Mouse (Mus musculus) limb, embryonic 11.5 days (tissue): ENCODE results near the gene Fam168a. TPM values are rescaled to one million over a fixed set of nuclear protein-coding genes. Genes with fewer than 3 reads are reported as not detected.

Source experiments
- ATAC-seq: fragments of 200-750 bp; cut with Nextera tagmentation; 2 replicates; pipeline ENCODE4 v1.8.0; 2017; ENCODE audit warnings: low read depth; ENCODE audit not compliant: insufficient number of reproducible peaks, low FRiP score, low TSS enrichment
- DNase-seq: peaks from one replicate; pipeline ENCODE4 v3.0.0-alpha.2; 2015; ENCODE audit warnings: low spot score
- H3K27ac ChIP-seq: fragments of 300-500 bp; sonication (generic); replicated peaks from 2 replicates; pipeline ENCODE4 v1.5.1; 2014; ENCODE audit warnings: low read depth, mild to moderate bottlenecking, low read length
- H3K27me3 ChIP-seq: fragments of 300-500 bp; sonication (generic); 2 replicates; pipeline ENCODE4 v1.6.1; 2014; ENCODE audit warnings: mild to moderate bottlenecking, low read length, mixed read lengths; ENCODE audit not compliant: control insufficient read depth, insufficient read depth
- H3K36me3 ChIP-seq: fragments of 300-500 bp; sonication (generic); 2 replicates; pipeline ENCODE4 v1.6.1; 2014; ENCODE audit warnings: mild to moderate bottlenecking, low read length, moderate library complexity, mixed read lengths; ENCODE audit not compliant: control insufficient read depth, insufficient read depth
- H3K4me1 ChIP-seq: fragments of 300-500 bp; sonication (generic); 2 replicates; pipeline ENCODE4 v1.6.1; 2014; ENCODE audit warnings: low read length, mixed read lengths; ENCODE audit not compliant: control insufficient read depth, insufficient read depth
- H3K4me2 ChIP-seq: fragments of 300-500 bp; sonication (generic); 2 replicates; pipeline ENCODE4 v1.6.1; 2014; ENCODE audit warnings: low read depth, mild to moderate bottlenecking, moderate library complexity; ENCODE audit not compliant: severe bottlenecking
- H3K4me3 ChIP-seq: fragments of 300-500 bp; sonication (generic); 2 replicates; pipeline ENCODE4 v1.5.1; 2014; ENCODE audit warnings: low read depth, low read length
- H3K9ac ChIP-seq: fragments of 300-500 bp; sonication (generic); 2 replicates; pipeline ENCODE4 v1.6.1; 2014; ENCODE audit warnings: mild to moderate bottlenecking, low read length
- H3K9me3 ChIP-seq: fragments of 300-500 bp; sonication (generic); 2 replicates; pipeline ENCODE4 v1.6.1; 2016; ENCODE audit warnings: low read length; ENCODE audit not compliant: control insufficient read depth
- WGBS: fragments of 180-500 bp; shearing (Covaris S2); extraction: QIAGEN DNeasy Blood & Tissue Kit; methylation state at CpG from one replicate; pipeline ENCODE4 v1.1.7; 2014; 5-methylcytosine and 5-hydroxymethylcytosine counted together
- polyA plus RNA-seq: library from polyadenylated mRNA; unstranded; fragments of >200 nt; fragmentation: Nextera tagmentation; extraction: Ambion mirVana; gene quantifications from 2 replicates; pipeline ENCODE4 v1.2.1, GENCODE M21; 2014

Fam168a gene
- polyA plus RNA-seq, 1 experiment from 2014 or later: 49.7 TPM

DNA sequence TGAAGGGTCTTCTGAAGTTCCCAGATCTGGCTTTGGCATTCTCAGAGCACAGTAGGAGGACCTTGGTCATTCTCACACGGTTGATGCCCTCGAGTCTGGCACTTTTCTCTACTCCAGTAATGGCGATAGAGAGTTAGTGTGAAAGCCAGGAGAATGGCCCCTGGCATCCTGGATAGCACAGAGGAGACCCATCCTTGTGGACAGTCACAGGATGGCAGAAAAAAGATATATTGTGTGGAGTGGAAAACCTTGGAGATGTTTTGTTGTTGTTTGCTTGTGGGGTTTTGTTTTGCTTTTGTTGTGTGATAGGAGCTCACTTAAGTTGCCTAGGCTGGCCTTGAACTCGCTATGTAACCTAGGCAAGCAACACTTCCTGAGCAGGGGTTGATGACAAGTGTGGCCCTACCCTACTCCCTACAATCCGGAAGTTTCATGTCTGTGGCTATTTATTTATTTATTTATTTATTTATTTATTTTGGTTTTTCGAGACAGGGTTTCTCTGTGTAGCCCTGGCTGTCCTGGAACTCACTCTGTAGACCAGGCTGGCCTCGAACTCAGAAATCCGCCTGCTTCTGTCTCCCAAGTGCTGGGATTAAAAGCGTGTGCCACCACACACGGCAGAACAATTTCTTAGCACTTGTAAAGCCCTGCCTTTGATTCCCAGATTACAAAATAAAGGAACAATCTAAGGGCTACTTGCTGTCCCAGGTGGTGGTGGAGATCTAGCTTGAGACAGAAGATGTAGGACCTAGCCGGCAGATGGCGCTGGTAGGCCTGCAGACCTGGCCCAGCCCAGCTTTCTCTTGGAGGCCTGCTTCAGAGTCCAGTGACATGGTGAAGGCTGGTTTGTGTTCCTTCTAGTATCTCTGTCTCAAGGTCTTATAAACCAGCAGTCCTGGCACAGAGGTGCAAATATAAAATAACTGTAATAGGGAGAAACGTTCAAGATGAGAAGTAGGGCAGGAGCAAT lies 21.1 kb upstream of the Fam168a start:
- ATAC-seq: no peak
- no peaks in the 10 kb centered on the region for H3K9me3 ChIP-seq
- H3K27me3 ChIP-seq: no peaks in the 10 kb centered on the region
- WGBS: 44% methylated on average over 13 of the region's 13 CpGs
- DNase-seq: peak; percentile 89
- no peaks in the 10 kb centered on the region for H3K36me3 ChIP-seq
- H3K9ac ChIP-seq: no peak overlapping the region
- H3K4me1 ChIP-seq: no peaks in the 10 kb centered on the region
- no peak overlapping the region for H3K4me2 ChIP-seq
- H3K27ac ChIP-seq: no peak overlapping the region
- H3K4me3 ChIP-seq: no peak overlapping the region

DNA sequence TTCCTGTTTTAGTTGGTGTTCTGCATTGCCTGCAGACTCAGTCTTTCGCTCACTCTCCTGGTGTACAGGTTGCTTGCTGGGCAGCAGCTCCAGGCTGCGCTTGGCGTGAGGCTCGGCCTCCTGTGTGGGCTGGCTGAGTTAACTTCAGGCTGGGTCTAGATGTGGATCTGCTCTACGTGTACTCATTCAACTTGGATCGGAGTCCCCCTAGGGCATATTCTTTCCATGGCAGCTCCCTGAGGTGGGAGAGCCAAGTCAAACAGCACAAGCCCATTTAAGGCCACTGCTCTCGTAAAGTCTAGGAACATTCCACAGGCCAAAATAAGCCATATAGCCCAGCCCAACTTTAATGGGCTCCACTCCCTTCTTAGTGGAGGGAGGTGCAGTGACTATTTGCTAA lies 18.0 kb upstream of the Fam168a start:
- DNase-seq (no peak), ATAC-seq (no peak)
- H3K27me3 ChIP-seq: no peaks in the 10 kb centered on the region
- H3K4me1 ChIP-seq: no peaks in the 10 kb centered on the region
- WGBS: 80% methylated on average over 7 of the region's 7 CpGs
- no peaks in the 10 kb centered on the region for H3K36me3 ChIP-seq
- H3K9ac ChIP-seq: no peak overlapping the region
- H3K27ac ChIP-seq: no peak overlapping the region
- no peak overlapping the region for H3K4me2 ChIP-seq
- no peaks in the 10 kb centered on the region for H3K9me3 ChIP-seq
- no peak overlapping the region for H3K4me3 ChIP-seq

DNA sequence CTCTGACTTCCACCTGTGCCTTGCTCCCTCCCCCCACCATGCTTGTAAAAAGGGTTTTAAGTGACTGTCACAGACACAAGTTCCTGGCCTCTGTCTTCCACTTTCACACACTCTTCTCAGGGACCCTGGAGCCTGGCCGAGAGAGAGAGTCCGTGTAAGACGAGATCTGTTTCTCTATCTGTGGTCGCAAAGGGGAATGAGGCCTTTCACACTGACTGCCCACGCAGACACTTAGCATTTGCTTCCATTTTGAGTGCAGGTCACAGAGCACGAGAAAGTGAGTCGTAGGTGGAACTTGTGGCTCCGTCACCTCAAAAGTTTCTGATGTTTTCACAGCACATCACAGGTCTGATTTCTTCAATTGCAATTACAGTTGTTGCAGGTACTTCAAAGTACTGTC lies 13.2 kb upstream of the Fam168a start:
- no peak overlapping the region for H3K4me2 ChIP-seq
- no peaks in the 10 kb centered on the region for H3K9me3 ChIP-seq
- DNase-seq (no peak), ATAC-seq (no peak)
- 60% methylated on average over 8 of the region's 8 CpGs for WGBS
- H3K4me3 ChIP-seq: no peak overlapping the region
- no peak overlapping the region for H3K9ac ChIP-seq
- H3K27me3 ChIP-seq: no peaks in the 10 kb centered on the region
- no peaks in the 10 kb centered on the region for H3K4me1 ChIP-seq
- no peaks in the 10 kb centered on the region for H3K36me3 ChIP-seq
- H3K27ac ChIP-seq: no peak overlapping the region

DNA sequence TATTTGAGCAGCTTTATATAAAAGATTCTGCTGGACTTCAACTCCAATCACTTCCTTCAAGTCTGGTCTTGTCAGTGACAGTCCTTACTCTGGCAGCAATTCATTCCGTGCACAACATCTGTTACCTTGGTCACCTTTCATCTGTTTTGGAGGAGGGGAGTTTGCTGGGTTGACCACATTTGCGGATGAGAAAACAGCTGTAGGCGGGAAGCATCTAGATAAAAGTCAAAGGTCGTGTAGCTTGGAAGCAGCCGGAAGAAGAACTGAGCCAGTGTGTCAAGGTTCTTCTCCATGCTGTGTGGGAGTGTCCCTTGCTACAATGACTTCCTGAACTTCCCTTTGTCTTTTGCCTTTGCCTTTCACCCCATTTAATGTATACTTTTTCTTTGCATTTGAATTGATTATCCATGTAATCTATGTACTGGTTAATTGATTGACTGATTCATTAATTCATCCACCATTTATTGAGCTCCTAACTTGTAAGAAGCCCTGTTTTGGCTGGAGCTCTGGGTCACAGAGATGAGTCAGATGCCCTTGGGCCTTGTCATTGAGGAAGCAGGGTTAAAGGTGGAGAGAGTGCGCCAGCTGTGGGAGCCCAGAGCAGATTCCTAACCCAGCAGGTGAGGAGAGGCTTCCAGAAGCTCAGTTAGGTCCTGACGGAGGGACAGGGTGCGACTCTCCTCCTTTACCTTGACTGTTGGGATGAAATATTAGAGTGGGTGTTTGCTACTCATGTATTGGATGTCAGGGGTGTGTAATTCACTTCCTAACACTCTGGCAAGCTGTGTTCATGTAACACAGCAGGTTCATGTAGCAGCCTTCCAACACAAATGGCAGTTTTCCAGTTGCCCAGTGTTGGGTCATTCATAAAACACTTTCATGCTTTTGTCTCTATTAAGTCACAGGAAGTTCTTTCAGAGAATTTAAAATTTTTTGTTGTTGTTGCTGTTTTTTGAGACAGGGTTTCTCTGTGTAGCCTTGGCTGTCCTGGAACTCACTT lies 6.4 kb upstream of the Fam168a start:
- H3K36me3 ChIP-seq: no peaks in the 10 kb centered on the region
- H3K27ac ChIP-seq: no peak overlapping the region
- no peak overlapping the region for H3K4me2 ChIP-seq
- no peak overlapping the region for H3K9ac ChIP-seq
- DNase-seq (no peak), ATAC-seq (no peak)
- no peak overlapping the region for H3K4me3 ChIP-seq
- no peaks in the 10 kb centered on the region for H3K4me1 ChIP-seq
- 59% methylated on average over 8 of the region's 8 CpGs for WGBS
- no peaks in the 10 kb centered on the region for H3K9me3 ChIP-seq
- no peaks in the 10 kb centered on the region for H3K27me3 ChIP-seq

DNA sequence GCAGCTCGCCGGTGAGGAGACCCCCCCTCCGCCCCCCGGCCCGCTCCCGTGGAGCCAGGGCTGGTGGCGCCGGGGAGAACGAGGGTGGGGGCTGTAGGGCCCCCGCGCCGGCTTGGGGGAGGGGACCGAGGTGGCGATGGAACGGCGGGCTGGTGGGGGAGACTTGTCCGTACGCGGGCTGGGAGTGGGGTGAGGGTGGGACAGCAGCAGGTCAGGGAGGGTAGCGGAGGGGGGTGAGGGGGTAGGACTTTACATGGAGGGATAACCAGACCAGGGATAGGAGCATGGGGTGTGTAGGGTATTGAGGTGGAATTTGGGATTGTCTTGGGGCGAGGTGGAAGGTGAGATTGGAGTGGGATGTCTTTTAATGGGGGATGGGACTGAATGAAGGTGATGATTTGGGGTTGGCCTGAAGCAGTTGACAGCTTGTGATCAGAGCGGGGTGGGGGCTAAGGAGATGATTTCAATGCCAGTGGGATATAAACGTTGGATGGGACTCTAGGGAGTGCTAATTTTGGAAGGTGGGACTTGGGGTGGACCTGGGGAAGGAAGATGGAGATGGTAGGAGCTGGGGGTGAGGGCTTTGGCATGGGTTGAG lies 547 bp downstream of the Fam168a start:
- ATAC-seq (peak; percentile 46), DNase-seq (no peak)
- peak overlapping the region; percentile 81 for H3K9ac ChIP-seq
- peak overlapping the region; percentile 83 for H3K4me3 ChIP-seq
- peaks cover 12% of the 10 kb centered on the region for H3K4me1 ChIP-seq
- H3K27me3 ChIP-seq: no peaks in the 10 kb centered on the region
- H3K36me3 ChIP-seq: no peaks in the 10 kb centered on the region
- peak overlapping the region; percentile 45 for H3K4me2 ChIP-seq
- WGBS: under 1% methylated on average over 23 of the region's 23 CpGs
- peak overlapping the region; percentile 90 for H3K27ac ChIP-seq
- H3K9me3 ChIP-seq: no peaks in the 10 kb centered on the region

DNA sequence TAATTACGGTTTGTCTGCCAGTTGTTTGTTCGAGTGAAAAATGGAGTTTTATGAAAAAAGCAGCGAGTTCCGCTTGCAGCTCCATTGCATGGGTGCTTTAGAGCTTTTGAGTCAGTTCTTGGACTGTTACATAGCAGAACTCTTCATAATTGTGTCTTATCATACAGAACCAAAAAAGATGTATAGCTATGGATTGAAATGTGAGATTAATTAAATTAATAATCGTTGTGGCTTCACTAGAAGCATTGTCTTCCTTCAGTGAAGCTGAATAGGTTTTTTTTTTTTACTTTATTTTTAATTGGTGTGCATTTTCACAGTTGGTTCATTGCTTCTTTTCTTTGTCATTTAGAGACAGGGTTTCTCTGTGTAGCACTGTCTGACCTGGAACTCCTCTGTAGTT lies 12.3 kb downstream of the Fam168a start:
- Histone ChIP-seq H3K4me2 (no peak overlapping the region), H3K36me3 (no peaks in the 10 kb centered on the region), H3K27me3 (no peaks in the 10 kb centered on the region), H3K4me1 (peaks cover 8% of the 10 kb centered on the region), H3K4me3 (no peak overlapping the region), H3K9ac (no peak overlapping the region), H3K9me3 (no peaks in the 10 kb centered on the region), H3K27ac (no peak overlapping the region)
- WGBS: 92% methylated on average over 5 of the region's 5 CpGs
- ATAC-seq: no peak
- no peak for DNase-seq

DNA sequence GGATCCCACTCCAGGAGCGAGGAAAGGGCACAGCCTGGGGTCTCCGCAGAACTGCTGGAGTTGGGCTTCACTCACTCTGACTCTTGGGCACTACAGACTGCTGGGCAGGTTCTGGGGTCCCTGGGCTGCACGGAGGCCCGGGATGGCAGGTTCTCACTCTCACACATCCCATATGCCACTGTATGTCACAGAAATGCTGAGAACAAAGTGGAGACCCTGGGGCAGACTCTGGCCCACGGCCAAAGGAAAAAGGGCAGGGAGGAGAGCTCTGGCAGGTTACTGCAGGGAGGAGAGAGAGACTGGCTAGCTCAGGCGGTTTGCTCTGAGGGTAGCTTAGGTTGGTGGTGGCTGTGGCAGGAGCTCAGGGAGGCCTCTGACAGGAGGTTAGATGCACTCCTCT lies 15.8 kb downstream of the Fam168a start:
- Histone ChIP-seq H3K9me3 (no peaks in the 10 kb centered on the region), H3K4me3 (no peak overlapping the region), H3K27me3 (no peaks in the 10 kb centered on the region), H3K36me3 (no peaks in the 10 kb centered on the region), H3K9ac (no peak overlapping the region), H3K4me2 (no peak overlapping the region), H3K4me1 (peaks cover 10% of the 10 kb centered on the region), H3K27ac (no peak overlapping the region)
- DNase-seq: no peak
- WGBS: 70% methylated on average over 6 of the region's 6 CpGs
- ATAC-seq: no peak
